Comparison of ENCODE assay signal across 7 mouse cellular contexts in genomic region chr9:99434892-99435618, GRCm38 (mm10). TPM values are rescaled to one million over a fixed set of nuclear protein-coding genes. Genes with fewer than 3 reads are reported as not detected.
DNase-seq lines count a peak whose midpoint lies in the region; ATAC-seq and TF ChIP-seq lines count a peak whose summit lies in the region.

No protein-coding gene starts in this region.

- 28% methylated on average over 14 of the region's 14 CpGs for WGBS in lung, postnatal 0 days
- WGBS in embryonic facial prominence, embryonic 10.5 days = 31% methylated on average over 14 of the region's 14 CpGs
- WGBS in hindbrain, embryonic 13.5 days = 25% methylated on average over 14 of the region's 14 CpGs
- WGBS in liver, embryonic 15.5 days (ENCODE audit: insufficient replicate concordance) = 56% methylated on average over 14 of the region's 14 CpGs
- WGBS in stomach, embryonic 15.5 days = 35% methylated on average over 14 of the region's 14 CpGs

- no peaks in the 10 kb centered on the region for H3K9me3 ChIP-seq in lung, postnatal 0 days (ENCODE audit: low read length)
- no peaks in the 10 kb centered on the region for H3K9me3 ChIP-seq in embryonic facial prominence, embryonic 10.5 days
- H3K9me3 ChIP-seq in hindbrain, embryonic 13.5 days = no peaks in the 10 kb centered on the region
- H3K9me3 ChIP-seq in liver, embryonic 15.5 days (replicated peaks) = no peaks in the 10 kb centered on the region
- no peaks in the 10 kb centered on the region for H3K9me3 ChIP-seq in stomach, embryonic 15.5 days

- H3K4me2 ChIP-seq in lung, postnatal 0 days (replicated peaks; ENCODE audit: low read depth, low read length) = peak overlapping the region; percentile 66
- H3K4me2 ChIP-seq in hindbrain, embryonic 13.5 days = peak overlapping the region; percentile 93
- H3K4me2 ChIP-seq in liver, embryonic 15.5 days = peak overlapping the region; percentile 75
- H3K4me2 ChIP-seq in stomach, embryonic 15.5 days = peak overlapping the region; percentile 77

- TF ChIP-seq CTCF in lung, postnatal 0 days (IDR thresholded peaks at IDR 0.05) = no peak

- peak overlapping the region; percentile 90 for H3K27ac ChIP-seq in lung, postnatal 0 days (ENCODE audit: low read length)
- H3K27ac ChIP-seq in embryonic facial prominence, embryonic 10.5 days (replicated peaks) = peak overlapping the region; percentile 86
- peak overlapping the region; percentile 95 for H3K27ac ChIP-seq in hindbrain, embryonic 13.5 days
- no peak overlapping the region for H3K27ac ChIP-seq in liver, embryonic 15.5 days (replicated peaks)
- H3K27ac ChIP-seq in stomach, embryonic 15.5 days = peak overlapping the region; percentile 21; the same call in 1 of the 2 replicates

- 0 out of 2 replicates have a peak overlapping the region, but pooled peaks have one; percentile 76 for H3K9ac ChIP-seq in lung, postnatal 0 days (replicated peaks; ENCODE audit: low read depth)
- H3K9ac ChIP-seq in hindbrain, embryonic 13.5 days = peak overlapping the region; percentile 95
- no peak overlapping the region for H3K9ac ChIP-seq in liver, embryonic 15.5 days
- no peak overlapping the region for H3K9ac ChIP-seq in stomach, embryonic 15.5 days

- H3K4me3 ChIP-seq in lung, postnatal 0 days (ENCODE audit: low read depth, low read length) = peak overlapping the region; percentile 74
- peak overlapping the region; percentile 73 for H3K4me3 ChIP-seq in embryonic facial prominence, embryonic 10.5 days
- H3K4me3 ChIP-seq in hindbrain, embryonic 13.5 days = peak overlapping the region; percentile 85
- peak overlapping the region; percentile 62 for H3K4me3 ChIP-seq in liver, embryonic 15.5 days (replicated peaks)
- peak overlapping the region; percentile 71 for H3K4me3 ChIP-seq in stomach, embryonic 15.5 days (replicated peaks)

- H3K4me1 ChIP-seq in lung, postnatal 0 days (ENCODE audit: insufficient read depth, low read depth, low read length) = peaks cover 8% of the 10 kb centered on the region; the same call in 1 of the 2 replicates
- peaks cover 26% of the 10 kb centered on the region for H3K4me1 ChIP-seq in embryonic facial prominence, embryonic 10.5 days
- H3K4me1 ChIP-seq in hindbrain, embryonic 13.5 days (replicated peaks) = peaks cover 51% of the 10 kb centered on the region
- peaks cover 30% of the 10 kb centered on the region for H3K4me1 ChIP-seq in liver, embryonic 15.5 days (replicated peaks)
- H3K4me1 ChIP-seq in stomach, embryonic 15.5 days = peaks cover 5% of the 10 kb centered on the region; the same call in 1 of the 2 replicates

- H3K27me3 ChIP-seq in lung, postnatal 0 days (replicated peaks; ENCODE audit: insufficient read depth, low read length) = no peaks in the 10 kb centered on the region
- H3K27me3 ChIP-seq in embryonic facial prominence, embryonic 10.5 days (replicated peaks; ENCODE audit: low read depth, poor library complexity, severe bottlenecking) = peaks cover 53% of the 10 kb centered on the region
- H3K27me3 ChIP-seq in hindbrain, embryonic 13.5 days = peaks cover 23% of the 10 kb centered on the region
- H3K27me3 ChIP-seq in liver, embryonic 15.5 days = peaks cover 60% of the 10 kb centered on the region
- H3K27me3 ChIP-seq in stomach, embryonic 15.5 days (replicated peaks) = 0 out of 2 replicates have a peak, but pooled peaks cover 2% of the 10 kb centered on the region

- peak; percentile 67 for DNase-seq in lung, postnatal 0 days (ENCODE audit: low spot score)
- DNase-seq in lung, postnatal 14 days = no peak
- DNase-seq in embryonic facial prominence, embryonic 10.5 days (ENCODE audit: low spot score) = peak; percentile 61
- DNase-seq in gastrocnemius, postnatal 10 days = no peak

- peak; percentile 79 for ATAC-seq in lung, postnatal 0 days
- peak; percentile 23; the same call in 1 of the 2 replicates for ATAC-seq in hindbrain, embryonic 13.5 days (ENCODE audit: low FRiP score)
- ATAC-seq in liver, embryonic 15.5 days (ENCODE audit: insufficient read depth) = no peak
- 0 out of 2 replicates have a peak, but pooled peaks have one; percentile 8 for ATAC-seq in stomach, embryonic 15.5 days (ENCODE audit: insufficient read depth, low FRiP score, low read depth)

- H3K36me3 ChIP-seq in lung, postnatal 0 days (ENCODE audit: insufficient read depth, low read length) = no peaks in the 10 kb centered on the region
- no peaks in the 10 kb centered on the region for H3K36me3 ChIP-seq in embryonic facial prominence, embryonic 10.5 days (replicated peaks)
- no peaks in the 10 kb centered on the region for H3K36me3 ChIP-seq in hindbrain, embryonic 13.5 days
- H3K36me3 ChIP-seq in liver, embryonic 15.5 days (replicated peaks) = no peaks in the 10 kb centered on the region
- no peaks in the 10 kb centered on the region for H3K36me3 ChIP-seq in stomach, embryonic 15.5 days

- TF ChIP-seq EP300 in lung, postnatal 0 days (IDR thresholded peaks at IDR 0.05) = no peak

RNA-seq across cellular contexts. Expression of gene Mras, which starts 2.1 kb away (rescaled TPM):
- 13.9 and 22.4 TPM in 2 replicates for polyA plus RNA-seq in lung, postnatal 0 days (2015; fragmentation: Nextera tagmentation; extraction: Ambion mirVana)
- polyA plus RNA-seq in embryonic facial prominence, embryonic 10.5 days (2016; fragmentation: Nextera tagmentation; extraction: Ambion mirVana) = 9.9 and 10.8 TPM in 2 replicates
- polyA plus RNA-seq in hindbrain, embryonic 13.5 days (2015; fragmentation: Nextera tagmentation; extraction: Ambion mirVana) = 54.7 and 55.2 TPM in 2 replicates
- 2.5 and 3.2 TPM in 2 replicates for polyA plus RNA-seq in liver, embryonic 15.5 days (2015; fragmentation: Nextera tagmentation; extraction: Ambion mirVana)
- 9.0 and 11.6 TPM in 2 replicates for polyA plus RNA-seq in stomach, embryonic 15.5 days (2015; fragmentation: Nextera tagmentation; extraction: Ambion mirVana)
- total RNA-seq in gastrocnemius, postnatal 10 days (2021) = 10 to 100 TPM in 1 of 2 experiments, 1 to 10 TPM in 1; 9.7 to 10.6 TPM

RNA-seq across cellular contexts. Expression of gene Nme9, which starts 16.2 kb away (rescaled TPM):
- 17.1 and 19.2 TPM in 2 replicates for polyA plus RNA-seq in lung, postnatal 0 days (2015; fragmentation: Nextera tagmentation; extraction: Ambion mirVana)
- polyA plus RNA-seq in embryonic facial prominence, embryonic 10.5 days (2016; fragmentation: Nextera tagmentation; extraction: Ambion mirVana) = not detected in 2 replicates
- 0.56 and 0.83 TPM in 2 replicates for polyA plus RNA-seq in hindbrain, embryonic 13.5 days (2015; fragmentation: Nextera tagmentation; extraction: Ambion mirVana)
- polyA plus RNA-seq in liver, embryonic 15.5 days (2015; fragmentation: Nextera tagmentation; extraction: Ambion mirVana) = not detected in 2 replicates
- 0.13 and 0.15 TPM in 2 replicates for polyA plus RNA-seq in stomach, embryonic 15.5 days (2015; fragmentation: Nextera tagmentation; extraction: Ambion mirVana)
- total RNA-seq in gastrocnemius, postnatal 10 days (2021) = not detected

Comparison
In these comparisons a context has a peak if more than half of its experiments do, and no peak if none do; other contexts are left out.
1. DNase-seq: peak in lung, postnatal 0 days (single experiment) and embryonic facial prominence, embryonic 10.5 days (single experiment); none in lung, postnatal 14 days (single experiment) and gastrocnemius, postnatal 10 days (single experiment).
2. H3K9ac ChIP-seq: peak in lung, postnatal 0 days (single experiment) and hindbrain, embryonic 13.5 days (single experiment); none in liver, embryonic 15.5 days (single experiment) and stomach, embryonic 15.5 days (single experiment).
3. Peak in every context shown above with its lines, with median percentiles within 50 percentile points of each other: H3K4me2 ChIP-seq and H3K4me3 ChIP-seq.